Mouse (Mus musculus) G1E-ER4 (cell line): Measurements from ENCODE around the gene Cdk4. TPM values are rescaled to one million over a fixed set of nuclear protein-coding genes. Genes with fewer than 3 reads are reported as not detected.

Source experiments
- GATA1 ChIP-seq: IDR thresholded peaks from one replicate; pipeline ENCODE4 v1.8.0; 2012; ENCODE audit warnings: low read length, inconsistent platforms
- polyA plus RNA-seq: library from polyadenylated mRNA; stranded (reverse); fragments of >175 nt; gene quantifications from 2 replicates; pipeline ENCODE4 v1.2.3, GENCODE M21; 2012

The Cdk4 gene
- polyA plus RNA-seq, 1 experiment: 1,725 TPM

DNA sequence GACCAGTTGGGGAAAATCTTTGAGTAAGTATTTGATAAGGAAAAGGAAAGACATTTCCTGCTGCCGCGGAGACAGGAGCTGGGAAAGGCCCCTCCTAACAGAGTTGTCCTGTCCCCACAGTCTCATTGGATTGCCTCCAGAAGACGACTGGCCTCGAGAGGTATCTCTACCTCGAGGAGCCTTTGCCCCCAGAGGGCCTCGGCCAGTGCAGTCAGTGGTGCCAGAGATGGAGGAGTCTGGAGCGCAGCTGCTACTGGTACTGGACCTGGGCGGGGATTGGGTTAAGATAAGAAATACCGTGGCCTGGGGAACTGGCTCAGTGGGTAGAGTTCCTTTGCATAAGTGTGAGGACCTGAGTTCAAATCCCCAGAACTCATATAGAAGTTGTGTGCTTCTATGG is 2.6 kb downstream of the Cdk4 start:
- no peak for TF ChIP-seq GATA1

DNA sequence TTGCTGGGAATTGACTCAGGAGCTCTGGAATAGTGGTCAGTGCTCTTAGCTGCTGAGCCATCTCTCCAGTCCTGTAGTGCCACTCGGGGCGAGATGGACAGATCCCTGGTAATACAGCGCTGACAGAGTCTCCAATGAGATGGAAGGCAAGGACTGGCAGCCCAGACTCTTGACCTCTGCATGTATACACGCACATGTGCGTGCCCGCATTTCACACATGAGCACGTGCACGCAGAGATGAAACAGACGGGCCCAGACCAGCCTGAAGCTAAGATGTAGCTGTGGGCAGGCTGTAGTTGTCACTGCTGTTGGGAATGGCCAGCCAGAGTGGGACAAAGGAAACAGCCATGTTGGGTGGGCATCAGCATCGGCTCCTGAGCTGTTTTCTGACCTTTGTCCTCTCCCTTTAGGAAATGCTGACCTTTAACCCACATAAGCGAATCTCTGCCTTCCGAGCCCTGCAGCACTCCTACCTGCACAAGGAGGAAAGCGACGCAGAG is 3.2 kb downstream of the Cdk4 start:
- no peak for TF ChIP-seq GATA1

DNA sequence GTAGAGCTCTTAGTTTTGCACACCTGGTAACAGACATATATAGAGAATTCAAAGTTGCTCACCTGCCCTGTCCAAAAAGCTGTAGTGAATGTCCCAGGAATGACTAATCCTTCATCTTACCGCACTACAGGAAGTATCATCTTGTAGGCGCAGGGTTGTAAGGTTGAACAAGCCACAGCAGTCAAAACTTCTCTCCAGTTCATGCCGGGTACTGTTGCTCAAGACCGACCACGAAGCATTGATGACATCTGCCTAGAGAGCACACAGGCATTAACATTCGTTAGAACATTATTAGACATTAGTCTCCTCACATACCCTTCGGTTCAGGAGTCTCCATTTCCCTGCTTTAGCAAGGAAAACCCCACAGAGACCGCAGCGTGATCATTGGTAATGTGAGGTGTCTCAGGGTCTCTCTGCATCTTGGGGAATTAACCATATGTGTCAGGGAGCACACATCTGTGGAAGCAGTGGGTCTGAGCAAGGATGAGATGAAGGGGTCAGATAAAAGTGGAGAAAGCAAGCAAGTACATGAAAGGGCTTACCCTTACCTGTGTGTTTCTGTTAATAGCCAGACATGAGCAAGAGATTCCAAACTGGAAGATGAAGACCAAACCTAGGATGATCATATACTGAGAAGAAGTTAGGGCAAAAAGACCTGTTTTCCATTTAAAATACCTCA is 5.2 kb downstream of the Cdk4 start:
- TF ChIP-seq GATA1: no peak

DNA sequence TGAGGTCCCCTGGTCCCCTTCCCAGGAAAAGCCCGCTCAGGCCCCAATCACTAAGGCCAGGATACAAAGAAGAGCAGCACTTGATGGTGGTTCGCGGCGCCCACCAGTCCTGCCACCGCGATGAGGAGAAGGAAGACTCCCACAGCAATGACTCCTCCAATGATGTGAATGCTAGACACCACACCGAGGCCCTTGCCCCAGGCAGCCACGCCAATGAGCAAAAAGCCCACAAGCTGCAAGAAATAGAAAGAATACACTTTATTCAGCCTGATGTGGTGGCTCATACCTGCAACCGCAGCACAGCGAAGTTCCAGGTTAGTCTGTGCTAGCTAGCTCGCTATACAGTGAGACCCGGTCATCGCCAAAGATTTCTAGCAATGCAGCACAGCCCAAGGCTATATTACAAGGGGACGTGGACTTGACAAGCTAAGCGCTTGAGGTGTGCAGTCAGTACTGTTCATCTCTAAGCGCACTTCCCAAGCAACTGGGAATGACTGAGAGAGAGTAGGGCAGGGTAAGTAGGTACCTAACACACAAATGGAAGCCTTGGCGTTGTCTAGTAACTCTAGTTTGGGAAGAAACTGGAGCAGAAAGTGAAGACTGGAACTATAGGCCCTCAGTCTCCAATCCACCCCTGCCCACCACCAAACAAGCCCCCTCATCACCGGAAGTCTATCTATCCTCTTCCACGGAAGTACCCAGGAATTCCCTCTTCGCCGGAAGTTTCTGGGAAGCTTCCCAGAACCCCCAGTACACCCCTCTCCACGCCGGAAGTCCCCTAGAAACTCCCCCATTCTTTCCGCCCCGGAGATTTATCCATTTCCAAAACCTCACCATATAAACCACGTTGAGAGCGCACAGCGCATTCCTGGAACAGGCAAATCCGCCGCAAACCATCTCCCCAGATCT is 6.2 kb downstream of the Cdk4 start:
- no peak for TF ChIP-seq GATA1

DNA sequence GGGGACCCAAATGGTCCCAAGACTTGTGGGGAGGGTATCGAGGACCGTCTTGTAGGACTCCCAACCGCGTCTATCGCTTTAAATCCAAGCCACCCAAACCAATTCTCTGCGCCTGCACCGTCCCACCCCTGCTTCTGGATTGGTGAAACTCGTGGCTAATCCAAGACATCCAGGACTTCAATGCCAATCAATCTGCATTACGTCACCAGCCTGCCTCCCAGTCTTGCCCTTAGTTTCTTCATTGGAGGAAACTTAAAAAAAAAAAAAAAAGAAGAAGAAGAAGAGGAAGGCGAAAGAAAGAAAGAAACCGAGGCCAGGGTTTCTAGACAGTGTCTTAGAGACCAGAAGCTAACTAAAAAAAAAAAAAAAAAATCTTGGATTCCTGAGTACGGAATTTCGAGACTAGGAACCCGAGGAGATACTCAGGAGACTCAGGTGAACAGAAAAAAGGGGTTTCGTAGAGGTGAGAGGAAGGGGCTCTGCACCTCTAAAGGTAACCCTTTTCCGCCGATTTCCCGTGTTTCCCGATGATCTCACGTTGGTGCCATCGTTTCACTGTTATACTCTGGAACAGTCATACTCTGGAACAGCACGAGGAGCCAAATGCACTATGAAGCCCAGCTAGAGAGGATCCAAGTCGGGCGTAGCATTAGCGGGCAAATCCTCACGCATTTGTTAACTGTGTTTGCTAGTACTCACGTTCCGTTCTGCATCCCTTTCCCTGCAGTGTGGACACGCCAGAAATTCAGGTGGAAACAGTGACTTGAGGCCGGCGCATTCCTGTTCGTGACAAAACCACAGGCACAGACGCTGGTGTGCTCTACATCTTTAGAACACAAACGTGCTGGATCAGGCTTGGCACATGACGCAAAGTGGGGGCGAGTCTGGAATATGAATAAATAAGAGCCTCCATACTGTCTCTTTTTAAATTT is 7.1 kb downstream of the Cdk4 start, which contains the start of gene Tspan31:
TSS of gene Tspan31 (minus strand) at position 75 of the 932 bp plus-strand sequence.
- no peak for TF ChIP-seq GATA1

DNA sequence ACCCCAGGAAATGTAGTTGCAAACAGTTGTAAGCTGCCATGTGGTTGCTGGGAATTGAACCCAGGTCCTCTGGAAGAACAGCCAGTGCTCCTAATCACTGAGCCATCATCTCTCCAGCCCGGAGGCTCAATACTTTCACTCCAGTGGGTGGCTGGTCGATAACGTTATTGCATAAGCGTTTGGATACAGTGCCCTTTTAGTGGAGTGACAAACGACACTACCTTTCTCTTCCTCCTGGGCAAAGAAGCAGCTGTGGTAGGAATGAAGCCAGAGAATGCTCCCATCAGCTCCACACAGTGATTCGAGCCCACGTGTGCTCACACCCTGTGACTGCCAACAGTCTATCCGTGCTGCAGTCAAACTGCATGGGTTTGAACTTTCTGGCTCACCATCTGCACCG is 7.9 kb downstream of the Cdk4 start:
- TF ChIP-seq GATA1: no peak

DNA sequence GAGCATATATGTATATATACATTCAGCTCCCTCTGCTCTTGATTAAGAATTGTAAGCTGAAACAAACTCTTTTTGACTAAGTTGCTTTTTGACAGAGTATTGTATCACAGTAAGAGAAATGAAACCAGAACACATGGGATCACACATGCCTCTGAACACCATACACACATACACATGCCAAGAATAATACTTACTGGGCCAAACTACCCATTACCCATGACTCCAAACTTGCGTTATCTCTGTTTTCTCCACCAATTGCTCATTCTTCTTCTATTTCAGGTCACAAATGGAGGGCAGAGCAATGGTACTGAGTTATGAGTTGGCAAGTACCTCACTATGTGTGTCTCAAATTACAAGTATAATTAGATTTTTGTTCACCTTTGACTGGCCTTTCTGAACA is 10.6 kb downstream of the Cdk4 start:
- no peak for TF ChIP-seq GATA1

DNA sequence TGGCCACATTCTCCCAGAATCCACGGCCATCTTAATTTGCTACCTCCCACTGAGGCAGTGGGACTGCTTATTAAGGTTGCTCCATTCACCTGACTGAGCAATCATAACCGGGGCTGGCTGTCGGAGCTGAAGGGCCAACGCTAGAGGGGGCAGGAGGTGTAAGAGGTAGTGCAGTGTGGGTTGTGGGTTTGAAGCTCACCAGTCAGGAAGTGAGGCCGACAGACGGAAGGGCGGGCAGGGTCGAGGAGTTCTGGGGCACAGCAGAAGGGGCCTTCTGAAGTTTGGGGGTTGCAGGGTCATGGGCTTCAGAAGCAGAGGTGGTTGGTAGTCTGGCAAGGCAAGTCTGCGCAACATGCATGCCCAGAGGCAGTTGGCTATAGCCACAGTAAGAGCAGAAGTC is 11.7 kb downstream of the Cdk4 start, which contains the start of gene Agap2:
TSS of gene Agap2 (plus strand) at position 205 of the 400 bp plus-strand sequence.
- TF ChIP-seq GATA1: no peak

DNA sequence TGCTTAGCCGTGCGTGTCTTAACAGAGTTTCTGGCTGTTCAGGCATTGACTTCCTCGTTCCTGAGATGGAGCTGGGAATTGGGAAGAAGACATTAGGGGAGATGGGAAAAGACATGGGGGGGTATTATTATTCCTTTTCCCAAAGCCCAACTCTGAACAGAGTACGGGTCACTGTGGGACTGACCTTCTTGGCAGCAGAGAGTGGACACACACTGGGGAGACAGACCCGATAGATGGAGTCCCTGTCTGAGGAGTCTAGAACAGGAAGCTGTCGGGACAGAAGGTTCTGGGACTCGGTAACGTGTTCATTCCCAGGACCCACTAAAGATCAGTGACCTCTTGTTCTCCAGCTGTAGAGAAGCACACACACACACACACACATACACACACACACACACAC is 12.3 kb downstream of the Cdk4 start:
- no peak for TF ChIP-seq GATA1

DNA sequence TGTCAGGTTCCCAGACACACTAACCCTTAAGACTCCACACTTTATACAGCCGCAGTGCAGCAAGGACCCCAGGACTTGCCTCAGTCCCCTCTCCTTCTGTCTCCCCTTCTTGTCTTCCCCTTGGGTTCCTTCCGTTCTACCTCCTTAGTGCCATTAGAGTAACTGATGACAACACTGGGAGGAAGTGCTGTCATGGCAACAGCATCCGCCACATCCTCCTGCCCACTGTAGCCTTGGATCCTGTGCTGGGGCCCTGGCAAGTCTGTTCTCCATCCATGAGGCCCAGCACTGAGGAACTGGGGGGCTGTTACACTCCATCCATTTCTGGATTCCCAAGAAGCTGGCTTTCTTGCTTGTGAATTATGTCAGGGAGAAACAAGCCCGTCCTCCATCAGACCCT is 12.7 kb downstream of the Cdk4 start:
- TF ChIP-seq GATA1: no peak

DNA sequence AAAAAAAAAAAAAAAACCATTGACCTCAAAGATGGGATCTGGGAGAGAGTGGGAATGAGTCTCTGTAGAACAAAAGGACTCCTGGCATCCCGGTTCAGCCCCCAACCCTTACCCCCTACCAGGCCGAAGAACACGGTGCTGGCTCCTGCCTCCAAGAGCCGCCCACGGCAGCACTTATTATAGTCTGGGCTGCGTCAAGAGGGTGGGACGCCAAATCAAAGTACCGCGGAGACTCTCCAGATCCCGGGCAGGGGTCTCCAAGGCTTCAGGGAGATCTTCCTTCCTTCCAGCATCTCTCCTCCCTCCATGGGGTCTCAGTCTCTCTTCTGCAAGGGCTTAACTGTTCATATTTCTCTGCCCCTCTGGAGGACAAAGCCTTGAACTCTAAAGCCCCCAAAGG is 14.2 kb downstream of the Cdk4 start:
- no peak for TF ChIP-seq GATA1

DNA sequence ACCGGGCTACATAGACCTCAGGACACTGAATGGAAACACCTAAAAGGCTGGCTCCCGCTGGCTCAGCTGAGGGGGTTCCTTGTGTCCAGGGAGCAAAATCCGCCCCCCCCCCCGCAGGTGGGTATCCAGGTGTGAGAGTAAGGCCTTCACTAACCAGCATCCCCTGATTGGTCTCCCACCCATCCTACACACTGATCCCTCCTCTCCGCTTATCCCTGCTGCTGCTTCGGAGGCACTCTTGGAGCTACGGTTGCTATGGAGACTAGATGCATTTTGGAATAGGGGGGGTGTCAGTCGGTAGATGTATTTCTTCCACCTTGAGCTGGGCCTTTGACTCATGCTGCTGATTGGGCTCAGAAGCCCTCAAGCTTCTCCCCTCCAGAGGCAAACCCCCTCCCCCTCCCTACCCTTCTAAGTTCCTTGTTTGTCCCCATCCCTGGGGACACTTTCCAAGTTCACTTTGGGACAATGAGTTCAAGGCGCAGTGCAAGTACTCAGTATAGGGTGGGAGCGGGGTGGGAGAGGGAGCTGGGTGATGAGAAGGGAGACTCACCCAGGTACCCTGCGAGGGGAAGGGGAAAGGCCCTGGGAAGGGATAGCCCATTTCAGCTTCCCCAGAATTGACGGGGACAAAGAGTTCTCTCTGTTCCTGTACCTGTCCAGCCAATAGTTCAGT is 14.8 kb downstream of the Cdk4 start:
- TF ChIP-seq GATA1: no peak

DNA sequence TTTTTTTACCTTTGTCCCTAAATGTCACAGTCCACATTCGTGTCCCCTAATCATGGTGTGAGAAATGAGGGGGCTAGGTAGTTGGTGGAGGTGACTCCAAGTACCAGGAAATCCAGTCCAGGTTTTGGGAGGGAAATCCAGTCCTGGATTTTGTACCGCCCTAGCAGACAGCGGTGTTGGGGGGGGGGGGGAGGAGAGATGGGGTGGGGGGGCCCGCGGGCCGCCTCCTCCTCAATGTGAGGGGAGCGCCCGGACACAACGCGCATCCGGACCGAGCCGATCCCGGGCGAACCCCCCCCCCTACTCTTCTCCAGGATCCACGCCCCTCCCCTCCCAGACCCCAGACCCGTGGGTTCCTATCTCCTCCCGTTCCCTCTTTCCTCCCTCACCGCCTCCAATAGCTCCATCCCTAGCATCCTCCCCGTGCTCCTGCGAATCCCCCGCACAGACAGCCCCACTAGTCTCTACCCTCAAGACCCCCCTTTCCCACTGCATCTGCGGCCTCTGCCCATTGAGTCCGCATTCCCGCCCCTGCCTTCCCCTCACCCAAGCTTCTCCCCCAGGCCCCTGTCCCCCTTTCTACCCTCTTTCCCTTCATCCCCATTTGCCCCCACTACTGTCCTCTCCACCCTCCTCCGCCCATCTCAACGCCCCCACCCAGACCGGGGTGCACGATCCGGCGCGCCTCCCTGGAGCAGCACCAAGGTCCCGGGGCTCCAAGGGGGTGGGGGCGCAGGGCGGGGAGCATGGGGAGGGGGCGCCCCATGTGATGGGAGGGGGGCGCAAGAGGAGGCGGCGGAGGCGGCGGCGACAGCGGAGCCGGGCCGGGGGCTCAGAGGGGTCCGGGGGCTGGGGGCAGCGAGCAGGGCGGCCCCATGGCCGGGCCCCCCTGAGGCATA is 15.6 kb downstream of the Cdk4 start:
- TF ChIP-seq GATA1: no peak

DNA sequence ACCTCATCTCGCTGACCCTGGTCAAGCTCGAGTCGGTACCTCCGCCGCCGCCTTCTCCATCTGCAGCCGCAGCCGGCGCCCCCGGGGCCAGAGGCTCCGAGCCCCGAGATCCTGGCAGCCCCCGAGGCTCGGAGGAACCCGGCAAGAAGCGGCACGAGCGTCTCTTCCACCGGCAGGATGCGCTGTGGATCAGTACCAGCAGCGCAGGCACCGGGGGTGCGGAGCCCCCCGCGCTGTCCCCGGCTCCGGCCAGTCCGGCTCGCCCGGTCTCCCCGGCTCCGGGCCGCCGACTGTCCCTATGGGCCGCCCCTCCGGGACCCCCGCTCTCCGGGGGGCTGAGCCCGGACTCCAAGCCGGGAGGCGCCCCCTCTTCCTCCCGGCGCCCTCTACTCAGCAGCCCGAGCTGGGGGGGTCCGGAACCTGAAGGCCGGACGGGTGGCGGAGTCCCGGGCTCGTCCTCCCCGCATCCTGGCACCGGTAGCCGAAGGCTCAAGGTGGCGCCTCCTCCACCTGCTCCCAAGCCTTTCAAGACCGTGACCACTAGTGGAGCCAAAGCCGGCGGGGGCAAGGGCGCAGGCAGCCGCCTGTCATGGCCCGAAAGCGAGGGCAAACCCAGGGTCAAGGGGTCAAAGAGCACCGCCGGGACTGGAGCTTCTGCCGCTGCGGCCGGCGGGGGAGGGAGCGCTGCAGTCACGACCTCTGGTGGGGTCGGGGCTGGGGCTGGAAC is 16.5 kb downstream of the Cdk4 start:
- TF ChIP-seq GATA1: no peak
